Mouse (Mus musculus): Measurements from ENCODE around the gene Acad10. TPM values are rescaled to one million over a fixed set of nuclear protein-coding genes. Genes with fewer than 3 reads are reported as not detected.
A peak's percentile ranks its signal among the peaks of the same experiment; 100 is the strongest.
"Not testable (repeated sequence)": the region's sequence is repeated elsewhere in the genome, so short reads cannot be mapped to it uniquely, and the experiment has no call there.

Acad10 gene
- polyA plus RNA-seq, 2 experiments, result 1.7 to 2.2 TPM

DNA sequence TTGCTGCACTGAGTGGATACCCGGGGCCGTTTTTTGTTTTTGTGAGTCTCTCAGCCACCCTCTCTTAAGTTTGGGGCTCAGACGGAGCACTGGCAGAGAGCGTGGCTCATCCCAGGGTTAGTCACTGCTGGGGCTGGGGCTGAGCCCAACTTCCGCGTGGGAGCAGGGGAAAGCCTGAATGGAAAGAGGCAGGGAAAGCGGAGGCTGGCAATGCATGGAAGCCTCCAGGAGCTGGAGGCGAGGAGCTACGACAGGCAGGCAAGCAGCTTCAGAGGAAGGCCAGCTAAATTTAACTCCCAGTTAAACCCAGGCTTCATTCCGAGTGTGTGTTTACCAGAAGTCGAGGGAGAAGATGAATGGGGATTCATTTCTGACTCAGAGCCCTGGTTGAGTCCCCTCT, 40.2 kb upstream of the Acad10 start:
- peak overlapping the region; percentile 31; the same call in 1 of the 2 replicates for H3K4me2 ChIP-seq (ENCODE audit: low read depth)
- peak overlapping the region; percentile 35 for H3K9ac ChIP-seq (replicated peaks)
- H3K36me3 ChIP-seq (replicated peaks; ENCODE audit: control insufficient read depth, insufficient read depth, low read depth), result no peaks in the 10 kb centered on the region
- no peak for ATAC-seq (ENCODE audit: insufficient read depth)
- WGBS (ENCODE audit: insufficient replicate concordance), result 50% methylated on average over 11 of the region's 11 CpGs
- no peaks in the 10 kb centered on the region for H3K27me3 ChIP-seq (ENCODE audit: control insufficient read depth, insufficient read depth, low read length)
- no peaks in the 10 kb centered on the region for H3K9me3 ChIP-seq (ENCODE audit: control insufficient read depth, low read length)
- no peak for TF ChIP-seq EP300 (IDR thresholded peaks at IDR 0.05; ENCODE audit: low read depth)
- no peak for TF ChIP-seq CTCF (IDR thresholded peaks at IDR 0.05; ENCODE audit: low read depth)
- peak overlapping the region; percentile 89 for H3K27ac ChIP-seq
- no peak for DNase-seq (ENCODE audit: low read depth in 3 of 3, low spot score in 3 of 3)
- H3K4me3 ChIP-seq (ENCODE audit: insufficient read depth in 1 of 2, low read depth in 2 of 2, low read length in 2 of 2), result no peak overlapping the region
- H3K4me1 ChIP-seq (replicated peaks; ENCODE audit: control insufficient read depth in 2 of 2, insufficient read depth in 2 of 2, low read length in 1 of 2), result peaks cover 31 to 45% of the 10 kb centered on the region in 2 experiments

DNA sequence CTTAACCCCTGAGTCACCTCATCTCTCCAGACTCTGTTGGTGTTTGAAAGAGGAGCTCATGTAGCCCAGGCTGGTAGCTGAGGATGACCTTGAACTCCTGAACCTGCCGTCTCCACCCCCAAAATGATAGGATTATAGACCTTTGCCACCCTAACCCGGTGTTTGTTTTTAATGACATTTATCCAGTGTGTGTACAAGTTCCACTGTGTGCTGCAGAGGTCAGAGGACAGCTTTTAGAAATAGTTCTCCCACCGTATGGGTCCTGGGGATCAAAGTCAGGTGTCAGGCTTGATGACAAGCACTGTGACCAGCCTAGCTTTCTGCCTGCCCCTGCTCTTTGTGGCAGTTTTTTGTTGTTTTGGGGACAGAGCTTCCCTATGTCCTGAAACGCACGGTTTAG, 39.6 kb upstream of the Acad10 start:
- Histone ChIP-seq H3K4me1 (replicated peaks; ENCODE audit: control insufficient read depth in 2 of 2, insufficient read depth in 2 of 2, low read length in 1 of 2) (peaks cover 28 to 43% of the 10 kb centered on the region in 2 experiments), H3K9ac (replicated peaks) (no peak overlapping the region; the same call in 1 of the 2 replicates), H3K27ac (peak overlapping the region; percentile 89), H3K27me3 (ENCODE audit: control insufficient read depth, insufficient read depth, low read length) (no peaks in the 10 kb centered on the region), H3K4me3 (ENCODE audit: insufficient read depth in 1 of 2, low read depth in 2 of 2, low read length in 2 of 2) (no peak overlapping the region), H3K9me3 (ENCODE audit: control insufficient read depth, low read length) (no peaks in the 10 kb centered on the region), H3K4me2 (ENCODE audit: low read depth) (no peak overlapping the region), H3K36me3 (replicated peaks; ENCODE audit: control insufficient read depth, insufficient read depth, low read depth) (no peaks in the 10 kb centered on the region)
- WGBS (ENCODE audit: insufficient replicate concordance), result 47% methylated on average over 5 of the region's 5 CpGs
- no peak for TF ChIP-seq CTCF (IDR thresholded peaks at IDR 0.05; ENCODE audit: low read depth)
- TF ChIP-seq EP300 (IDR thresholded peaks at IDR 0.05; ENCODE audit: low read depth), result no peak
- ATAC-seq (ENCODE audit: insufficient read depth), result peak; percentile 12; the same call in 1 of the 2 replicates
- no peak for DNase-seq (ENCODE audit: low read depth in 3 of 3, low spot score in 3 of 3)

- Histone ChIP-seq H3K4me2 (ENCODE audit: low read depth) (no peak overlapping the region), H3K27ac (no peak overlapping the region)
- 70% methylated on average over 6 of the region's 6 CpGs for WGBS (ENCODE audit: insufficient replicate concordance)
These were observed 36.4 kb upstream of the Acad10 start for GRCm38 (mm10) chr5:121696761-121697160.

GRCm38 (mm10) chr5:121692897-121693296, 32.6 kb upstream of the Acad10 start:
- no peak overlapping the region for H3K4me3 ChIP-seq (ENCODE audit: insufficient read depth in 1 of 2, low read depth in 2 of 2, low read length in 2 of 2)
- no peak for TF ChIP-seq EP300 (IDR thresholded peaks at IDR 0.05; ENCODE audit: low read depth)
- no peak for TF ChIP-seq CTCF (IDR thresholded peaks at IDR 0.05; ENCODE audit: low read depth)
- H3K36me3 ChIP-seq (replicated peaks; ENCODE audit: control insufficient read depth, insufficient read depth, low read depth), result no peaks in the 10 kb centered on the region
- H3K9me3 ChIP-seq (ENCODE audit: control insufficient read depth, low read length), result no peaks in the 10 kb centered on the region
- no peak overlapping the region for H3K27ac ChIP-seq
- no peak overlapping the region for H3K4me2 ChIP-seq (ENCODE audit: low read depth)
- no peak overlapping the region for H3K9ac ChIP-seq (replicated peaks)
- peaks cover 0 to 7% of the 10 kb centered on the region in 2 experiments; a peak in 1 of 4 replicates for H3K4me1 ChIP-seq (replicated peaks; ENCODE audit: control insufficient read depth in 2 of 2, insufficient read depth in 2 of 2, low read length in 1 of 2)
- WGBS (ENCODE audit: insufficient replicate concordance), result 78% methylated on average over 4 of the region's 4 CpGs
- H3K27me3 ChIP-seq (ENCODE audit: control insufficient read depth, insufficient read depth, low read length), result no peaks in the 10 kb centered on the region
- DNase-seq (ENCODE audit: low read depth in 3 of 3, low spot score in 3 of 3) (no peak), ATAC-seq (ENCODE audit: insufficient read depth) (no peak)

More at GRCm38 (mm10) chr5:121696761-121697160, 36.4 kb upstream of the Acad10 start:
- TF ChIP-seq EP300 (IDR thresholded peaks at IDR 0.05; ENCODE audit: low read depth) (no peak), CTCF (IDR thresholded peaks at IDR 0.05; ENCODE audit: low read depth) (no peak)
- H3K4me1 ChIP-seq (replicated peaks; ENCODE audit: control insufficient read depth in 2 of 2, insufficient read depth in 2 of 2, low read length in 1 of 2), result peaks cover 16 to 24% of the 10 kb centered on the region in 2 experiments
- no peaks in the 10 kb centered on the region for H3K36me3 ChIP-seq (replicated peaks; ENCODE audit: control insufficient read depth, insufficient read depth, low read depth)
- DNase-seq (ENCODE audit: low read depth in 3 of 3, low spot score in 3 of 3) (no peak), ATAC-seq (ENCODE audit: insufficient read depth) (no peak)
- H3K9me3 ChIP-seq (ENCODE audit: control insufficient read depth, low read length), result no peaks in the 10 kb centered on the region
- no peak overlapping the region for H3K9ac ChIP-seq (replicated peaks)
- H3K4me3 ChIP-seq (ENCODE audit: insufficient read depth in 1 of 2, low read depth in 2 of 2, low read length in 2 of 2), result no peak overlapping the region
- H3K27me3 ChIP-seq (ENCODE audit: control insufficient read depth, insufficient read depth, low read length), result no peaks in the 10 kb centered on the region

DNA sequence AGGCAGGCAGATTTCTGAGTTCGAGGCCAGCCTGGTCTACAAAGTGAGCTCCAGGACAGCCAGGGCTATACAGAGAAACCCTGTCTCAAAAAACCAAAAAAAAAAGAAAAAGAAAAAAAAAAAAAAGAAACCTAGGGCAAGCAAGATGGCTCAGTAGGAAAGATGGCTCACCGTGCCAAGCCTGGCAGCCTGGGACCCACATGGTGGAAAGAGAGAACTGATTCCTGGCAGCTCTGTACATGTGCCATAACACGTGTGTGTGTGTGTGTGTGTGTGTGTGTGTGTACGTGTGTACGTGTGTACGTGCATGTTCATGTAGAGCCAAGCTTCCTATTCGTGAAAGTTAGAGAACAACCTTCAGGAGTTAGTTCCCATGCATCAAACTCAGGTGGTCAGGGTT, 31.1 kb upstream of the Acad10 start:
- H3K27ac ChIP-seq, result not testable (repeated sequence)

More for the DNA sequence above, 31.1 kb upstream of the Acad10 start:
- H3K9me3 ChIP-seq (ENCODE audit: control insufficient read depth, low read length); H3K4me1 ChIP-seq (replicated peaks; ENCODE audit: control insufficient read depth in 2 of 2, insufficient read depth in 2 of 2, low read length in 1 of 2); H3K4me2 ChIP-seq (ENCODE audit: low read depth); ATAC-seq (ENCODE audit: insufficient read depth); H3K9ac ChIP-seq (replicated peaks); H3K27me3 ChIP-seq (ENCODE audit: control insufficient read depth, insufficient read depth, low read length); DNase-seq (ENCODE audit: low read depth in 3 of 3, low spot score in 3 of 3); H3K36me3 ChIP-seq (replicated peaks; ENCODE audit: control insufficient read depth, insufficient read depth, low read depth); H3K4me3 ChIP-seq (ENCODE audit: insufficient read depth in 1 of 2, low read depth in 2 of 2, low read length in 2 of 2): not testable (repeated sequence)
- 72% methylated on average over 7 of the region's 7 CpGs for WGBS (ENCODE audit: insufficient replicate concordance)
